Mouse (Mus musculus): Measurements from ENCODE around the gene Itga4.

The Itga4 gene

GRCm38 (mm10) chr2:79266480-79266879 is 11.3 kb downstream of the Itga4 start:
- no peak for DNase-seq (ENCODE audit: low spot score in 2 of 2)

- no peak for DNase-seq (ENCODE audit: low spot score in 2 of 2)
Measured at GRCm38 (mm10) chr2:79267181-79267580, 12.0 kb downstream of the Itga4 start.

GRCm38 (mm10) chr2:79268863-79269262 is 13.6 kb downstream of the Itga4 start:
- DNase-seq (ENCODE audit: low spot score in 2 of 2): no peak

- DNase-seq (ENCODE audit: low spot score in 2 of 2): no peak
Measured at GRCm38 (mm10) chr2:79270034-79270535, 14.9 kb downstream of the Itga4 start.

GRCm38 (mm10) chr2:79271838-79272237 is 16.6 kb downstream of the Itga4 start:
- DNase-seq (ENCODE audit: low spot score in 2 of 2): no peak

- no peak for DNase-seq (ENCODE audit: low spot score in 2 of 2)
Measured at GRCm38 (mm10) chr2:79278581-79278980, 23.4 kb downstream of the Itga4 start.

- DNase-seq (ENCODE audit: low spot score in 2 of 2): no peak
Measured at GRCm38 (mm10) chr2:79284206-79284605, 29.0 kb downstream of the Itga4 start.

- DNase-seq (ENCODE audit: low spot score in 2 of 2): no peak
Measured at GRCm38 (mm10) chr2:79290149-79290548, 34.9 kb downstream of the Itga4 start.

- DNase-seq (ENCODE audit: low spot score in 2 of 2): no peak
Measured at GRCm38 (mm10) chr2:79291922-79292321, 36.7 kb downstream of the Itga4 start.

- DNase-seq (ENCODE audit: low spot score in 2 of 2): peak in 1 of 2 experiments; percentile 27
Measured at GRCm38 (mm10) chr2:79292431-79292830, 37.2 kb downstream of the Itga4 start.

- no peak for DNase-seq (ENCODE audit: low spot score in 2 of 2)
Measured at GRCm38 (mm10) chr2:79302398-79302797, 47.2 kb downstream of the Itga4 start.

- peak in 1 of 2 experiments; percentile 59 for DNase-seq (ENCODE audit: low spot score in 2 of 2)
Measured at GRCm38 (mm10) chr2:79307549-79307948, 52.3 kb downstream of the Itga4 start.

GRCm38 (mm10) chr2:79309454-79310118 is 54.4 kb downstream of the Itga4 start:
- DNase-seq (ENCODE audit: low spot score in 2 of 2): peak; percentile 26 to 51

- DNase-seq (ENCODE audit: low spot score in 2 of 2): no peak
Measured at GRCm38 (mm10) chr2:79312499-79312898, 57.3 kb downstream of the Itga4 start.

GRCm38 (mm10) chr2:79315108-79315507 is 59.9 kb downstream of the Itga4 start:
- no peak for DNase-seq (ENCODE audit: low spot score in 2 of 2)

- DNase-seq (ENCODE audit: low spot score in 2 of 2): no peak
Measured at GRCm38 (mm10) chr2:79316182-79316880, 61.1 kb downstream of the Itga4 start.

GRCm38 (mm10) chr2:79328079-79328478 is 72.9 kb downstream of the Itga4 start:
- DNase-seq (ENCODE audit: low spot score in 2 of 2): no peak

GRCm38 (mm10) chr2:79334661-79335060 is 79.4 kb downstream of the Itga4 start:
- no peak for DNase-seq (ENCODE audit: low spot score in 2 of 2)

- no peak for DNase-seq (ENCODE audit: low spot score in 2 of 2)
Measured at GRCm38 (mm10) chr2:79336141-79336540, 80.9 kb downstream of the Itga4 start.

- no peak for DNase-seq (ENCODE audit: low spot score in 2 of 2)
Measured at GRCm38 (mm10) chr2:79339003-79339402, 83.8 kb downstream of the Itga4 start.

- DNase-seq (ENCODE audit: low spot score in 2 of 2): no peak
Measured at GRCm38 (mm10) chr2:79343115-79343514, 87.9 kb downstream of the Itga4 start.

- no peak for DNase-seq (ENCODE audit: low spot score in 2 of 2)
Measured at GRCm38 (mm10) chr2:79351179-79352099, 96.2 kb downstream of the Itga4 start.
